Mouse (Mus musculus) cerebellum, adult 2 months (tissue): Measurements from ENCODE around the gene Tex44.

Source experiments
- CTCF ChIP-seq: fragments of 200-500 bp; IDR thresholded peaks from 2 replicates; pipeline ENCODE4 v1.5.1; 2011; ENCODE audit warnings: low read depth, mild to moderate bottlenecking, control low read depth, low read length, moderate library complexity, borderline replicate concordance; ENCODE audit not compliant: insufficient read depth
- POLR2A ChIP-seq: fragments of 200-500 bp; IDR thresholded peaks from 2 replicates; pipeline ENCODE4 v1.6.1; 2011; ENCODE audit warnings: low read length, control low read depth, borderline replicate concordance; ENCODE audit not compliant: insufficient read depth

DNA sequence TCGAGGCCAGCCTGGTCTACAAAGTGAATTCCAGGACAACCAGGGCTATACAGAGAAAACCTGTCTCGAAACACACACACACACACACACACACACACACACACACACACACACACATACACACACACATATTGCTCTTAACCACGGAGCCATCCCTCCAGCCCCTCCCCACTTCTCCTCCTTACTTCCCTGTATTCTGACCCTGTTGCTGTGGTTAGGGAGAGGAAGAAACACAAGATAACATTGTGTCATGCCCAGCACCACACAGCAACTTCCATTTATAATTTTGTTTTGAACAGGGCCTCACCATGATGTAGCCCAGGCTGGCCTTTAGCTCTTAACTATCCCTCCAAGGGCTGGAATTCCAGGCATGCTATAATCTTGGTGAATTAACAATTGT is 26.8 kb upstream of the Tex44 start:
- TF ChIP-seq CTCF (no peak), POLR2A (no peak)
